Mouse (Mus musculus) heart, embryonic 16.5 days (tissue): ENCODE data around the gene Bloc1s6. TPM values are rescaled to one million over a fixed set of nuclear protein-coding genes. Genes with fewer than 3 reads are reported as not detected.

ENCODE experiments used
- ATAC-seq: fragments of 200-750 bp; cut with Nextera tagmentation; replicated peaks from 2 replicates; pipeline ENCODE4 v1.8.0; 2017; ENCODE audit warnings: moderate number of reproducible peaks; ENCODE audit not compliant: insufficient read depth, low FRiP score; ENCODE audit errors: extremely low read depth
- H3K27ac ChIP-seq: fragments of 300-500 bp; sonication (generic); 2 replicates; pipeline ENCODE4 v1.5.1; 2014; ENCODE audit warnings: mild to moderate bottlenecking, low read length, control low read depth, moderate library complexity
- H3K27me3 ChIP-seq: fragments of 300-500 bp; sonication (generic); 2 replicates; pipeline ENCODE4 v1.6.1; 2014; ENCODE audit warnings: low read length, mixed read lengths; ENCODE audit not compliant: control insufficient read depth, insufficient read depth
- H3K36me3 ChIP-seq: fragments of 300-500 bp; sonication (generic); 2 replicates; pipeline ENCODE4 v1.6.1; 2014; ENCODE audit not compliant: control insufficient read depth, insufficient read depth
- H3K4me1 ChIP-seq: fragments of 300-500 bp; sonication (generic); 2 replicates; pipeline ENCODE4 v1.6.1; 2014; ENCODE audit warnings: low read length, mixed read lengths; ENCODE audit not compliant: control insufficient read depth, insufficient read depth
- H3K4me2 ChIP-seq: fragments of 300-500 bp; sonication (generic); 2 replicates; pipeline ENCODE4 v1.6.1; 2014; ENCODE audit warnings: low read depth, mild to moderate bottlenecking, control low read depth, low read length
- H3K4me3 ChIP-seq: fragments of 300-500 bp; sonication (generic); 2 replicates; pipeline ENCODE4 v1.5.1; 2014; ENCODE audit warnings: mild to moderate bottlenecking, control low read depth, low read length
- H3K9ac ChIP-seq: fragments of 300-500 bp; sonication (generic); 2 replicates; pipeline ENCODE4 v1.6.1; 2014; ENCODE audit warnings: low read length, control low read depth
- H3K9me3 ChIP-seq: fragments of 300-500 bp; sonication (generic); replicated peaks from 2 replicates; pipeline ENCODE4 v1.6.1; 2016; ENCODE audit warnings: low read length; ENCODE audit not compliant: control insufficient read depth
- WGBS: fragments of 180-500 bp; shearing (Covaris S2); extraction: QIAGEN DNeasy Blood & Tissue Kit; methylation state at CpG from one replicate; pipeline ENCODE4 v1.1.7; 2014; 5-methylcytosine and 5-hydroxymethylcytosine counted together
- polyA plus RNA-seq: library from polyadenylated mRNA; unstranded; fragments of >200 nt; fragmentation: Nextera tagmentation; extraction: Ambion mirVana; gene quantifications from 2 replicates; pipeline ENCODE4 v1.2.1, GENCODE M21; 2015

The Bloc1s6 gene
- polyA plus RNA-seq, 1 experiment from 2014 or later = 36.0 TPM

- no peak overlapping the region for H3K9ac ChIP-seq
- H3K27me3 ChIP-seq = no peaks in the 10 kb centered on the region
- H3K4me3 ChIP-seq = no peak overlapping the region
- 85% methylated on average over 9 of the region's 9 CpGs for WGBS
- H3K9me3 ChIP-seq = no peaks in the 10 kb centered on the region
- H3K27ac ChIP-seq = no peak overlapping the region
- H3K4me2 ChIP-seq = no peak overlapping the region
- no peaks in the 10 kb centered on the region for H3K4me1 ChIP-seq
- ATAC-seq = no peak
- peaks cover 27% of the 10 kb centered on the region for H3K36me3 ChIP-seq
Measured at GRCm38 (mm10) chr2:122746461-122746860, 8.2 kb downstream of the Bloc1s6 start.

- 14% methylated on average over 7 of the region's 7 CpGs for WGBS
- Histone ChIP-seq H3K36me3 (no peaks in the 10 kb centered on the region), H3K9me3 (no peaks in the 10 kb centered on the region), H3K4me2 (no peak overlapping the region), H3K4me1 (no peaks in the 10 kb centered on the region), H3K27ac (no peak overlapping the region), H3K4me3 (no peak overlapping the region), H3K27me3 (peaks cover 2% of the 10 kb centered on the region), H3K9ac (no peak overlapping the region)
- no peak for ATAC-seq
Measured at GRCm38 (mm10) chr2:122753739-122754343, 15.5 kb downstream of the Bloc1s6 start.

- Histone ChIP-seq H3K4me3 (no peak overlapping the region), H3K27ac (no peak overlapping the region), H3K4me1 (no peaks in the 10 kb centered on the region), H3K9ac (no peak overlapping the region), H3K36me3 (no peaks in the 10 kb centered on the region), H3K4me2 (no peak overlapping the region), H3K27me3 (peaks cover 2% of the 10 kb centered on the region), H3K9me3 (no peaks in the 10 kb centered on the region)
- WGBS = 85% methylated on average over 1 of the region's 1 CpGs
- no peak for ATAC-seq
Measured at GRCm38 (mm10) chr2:122759791-122760190, 21.5 kb downstream of the Bloc1s6 start.

GRCm38 (mm10) chr2:122762991-122763390 is 24.7 kb downstream of the Bloc1s6 start:
- ATAC-seq = no peak
- peaks cover 3% of the 10 kb centered on the region for H3K4me1 ChIP-seq
- 41% methylated on average over 3 of the region's 3 CpGs for WGBS
- no peaks in the 10 kb centered on the region for H3K9me3 ChIP-seq
- H3K4me2 ChIP-seq = no peak overlapping the region
- no peak overlapping the region for H3K9ac ChIP-seq
- no peak overlapping the region for H3K27ac ChIP-seq
- H3K27me3 ChIP-seq = 0 out of 2 replicates have a peak, but pooled peaks cover 2% of the 10 kb centered on the region
- H3K36me3 ChIP-seq = no peaks in the 10 kb centered on the region
- H3K4me3 ChIP-seq = no peak overlapping the region

GRCm38 (mm10) chr2:122764526-122764925 is 26.2 kb downstream of the Bloc1s6 start:
- WGBS = 63% methylated on average over 6 of the region's 6 CpGs
- ATAC-seq = no peak
- H3K27me3 ChIP-seq = 0 out of 2 replicates have a peak, but pooled peaks cover 2% of the 10 kb centered on the region
- peak overlapping the region; percentile 70 for H3K4me3 ChIP-seq
- no peaks in the 10 kb centered on the region for H3K9me3 ChIP-seq
- H3K27ac ChIP-seq = no peak overlapping the region
- peak overlapping the region; percentile 93 for H3K4me2 ChIP-seq
- H3K4me1 ChIP-seq = peaks cover 3% of the 10 kb centered on the region
- no peak overlapping the region for H3K9ac ChIP-seq
- no peaks in the 10 kb centered on the region for H3K36me3 ChIP-seq

- peak; percentile 87 for ATAC-seq
- no peak within 1 kb of the TSS for H3K27ac ChIP-seq
Measured at GRCm38 (mm10) chr2:122765071-122765793, 26.9 kb downstream of the Bloc1s6 start, which contains the start of gene Sqor. Gene Sqor, plus strand, starts transcription at chr2:122765237.

GRCm38 (mm10) chr2:122765794-122766145 is 27.5 kb downstream of the Bloc1s6 start:
- no peak overlapping the region for H3K27ac ChIP-seq
- no peaks in the 10 kb centered on the region for H3K9me3 ChIP-seq
- peak overlapping the region; percentile 70 for H3K4me3 ChIP-seq
- peaks cover 3% of the 10 kb centered on the region for H3K4me1 ChIP-seq
- 40% methylated on average over 3 of the region's 3 CpGs for WGBS
- no peak for ATAC-seq
- 0 out of 2 replicates have a peak, but pooled peaks cover 2% of the 10 kb centered on the region for H3K27me3 ChIP-seq
- H3K4me2 ChIP-seq = peak overlapping the region; percentile 93
- H3K9ac ChIP-seq = peak overlapping the region; percentile 82
- no peaks in the 10 kb centered on the region for H3K36me3 ChIP-seq

More at GRCm38 (mm10) chr2:122765071-122765793, 26.9 kb downstream of the Bloc1s6 start, which contains the start of gene Sqor:
- peak within 1 kb of the TSS; percentile 70 for H3K4me3 ChIP-seq
- peak within 1 kb of the TSS; percentile 93 for H3K4me2 ChIP-seq
- under 1% methylated on average over 46 of the region's 46 CpGs for WGBS
- H3K36me3 ChIP-seq = no peaks in the 10 kb centered on the region
- H3K9me3 ChIP-seq = no peaks in the 10 kb centered on the region
- H3K9ac ChIP-seq = peak within 1 kb of the TSS; percentile 82
- H3K27me3 ChIP-seq = 0 out of 2 replicates have a peak, but pooled peaks cover 2% of the 10 kb centered on the region
- peaks cover 3% of the 10 kb centered on the region for H3K4me1 ChIP-seq

GRCm38 (mm10) chr2:122771002-122771401 is 32.7 kb downstream of the Bloc1s6 start:
- no peak overlapping the region for H3K4me3 ChIP-seq
- H3K36me3 ChIP-seq = no peaks in the 10 kb centered on the region
- no peak overlapping the region for H3K9ac ChIP-seq
- 53% methylated on average over 2 of the region's 2 CpGs for whole genome bisulfite sequencing
- no peak overlapping the region for H3K4me2 ChIP-seq
- H3K9me3 ChIP-seq = no peaks in the 10 kb centered on the region
- ATAC-seq = no peak
- H3K27ac ChIP-seq = no peak overlapping the region
- H3K27me3 ChIP-seq = 0 out of 2 replicates have a peak, but pooled peaks cover 2% of the 10 kb centered on the region
- H3K4me1 ChIP-seq = no peaks in the 10 kb centered on the region

GRCm38 (mm10) chr2:122772899-122773298 is 34.6 kb downstream of the Bloc1s6 start:
- no peak overlapping the region for H3K4me2 ChIP-seq
- no peak for ATAC-seq
- H3K27me3 ChIP-seq = no peaks in the 10 kb centered on the region
- H3K9ac ChIP-seq = no peak overlapping the region
- no peaks in the 10 kb centered on the region for H3K36me3 ChIP-seq
- H3K4me1 ChIP-seq = no peaks in the 10 kb centered on the region
- H3K9me3 ChIP-seq = no peaks in the 10 kb centered on the region
- H3K27ac ChIP-seq = no peak overlapping the region
- no peak overlapping the region for H3K4me3 ChIP-seq
- 72% methylated on average over 1 of the region's 1 CpGs for WGBS
